ENCODE assay signal across 8 mouse cellular contexts in the genomic region with DNA sequence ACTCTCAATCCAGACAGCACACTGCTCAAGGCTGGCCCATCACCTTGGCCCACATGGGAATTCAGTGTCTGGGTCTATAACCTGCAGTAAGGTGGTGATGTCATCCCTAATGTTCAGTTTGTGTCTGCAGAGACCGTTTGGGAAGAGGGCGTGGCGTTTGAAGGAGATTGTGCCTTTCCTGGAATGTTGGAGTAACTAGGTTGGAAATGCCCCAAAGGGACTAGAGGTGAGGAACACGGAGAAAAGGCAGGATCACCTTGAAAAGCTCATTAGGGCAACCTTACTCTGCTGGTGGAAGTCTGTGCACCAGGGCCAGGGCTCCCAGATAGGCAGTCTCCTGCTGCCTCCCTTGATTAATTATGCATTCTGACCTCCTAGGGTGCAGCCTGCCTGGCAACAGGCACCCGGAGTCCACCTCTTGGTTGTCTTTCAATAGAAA.
DNase-seq lines count a peak whose midpoint lies in the region; ATAC-seq lines count a peak whose summit lies in the region.

No protein-coding gene starts in this region.

- no peak overlapping the region for H3K9ac ChIP-seq in heart, embryonic 15.5 days

- DNase-seq in frontal cortex, postnatal 25 days (ENCODE audit: low spot score in 2 of 2), result no peak
- DNase-seq in cerebellum, postnatal 10 days, result peak; percentile 70 to 80
- peak; percentile 46 to 77 for DNase-seq in kidney, postnatal 25 days
- DNase-seq in testis, postnatal 10 days (ENCODE audit: low spot score), result peak; percentile 46
- DNase-seq in lung, postnatal 10 days, result no peak
- DNase-seq in spleen, adult 12 weeks (ENCODE audit: low spot score), result no peak

- 28% methylated on average over 5 of the region's 5 CpGs for WGBS in heart, embryonic 15.5 days

- peak overlapping the region; percentile 39; the same call in 1 of the 2 replicates for H3K4me2 ChIP-seq in heart, embryonic 15.5 days

- H3K4me3 ChIP-seq in heart, embryonic 15.5 days, result no peak overlapping the region

- peak overlapping the region; percentile 68 for H3K27ac ChIP-seq in heart, embryonic 15.5 days

- no peaks in the 10 kb centered on the region for H3K36me3 ChIP-seq in heart, embryonic 15.5 days

- H3K9me3 ChIP-seq in heart, embryonic 15.5 days (replicated peaks), result no peaks in the 10 kb centered on the region

- no peaks in the 10 kb centered on the region for H3K27me3 ChIP-seq in heart, embryonic 15.5 days

- H3K4me1 ChIP-seq in heart, embryonic 15.5 days (replicated peaks), result peaks cover 17% of the 10 kb centered on the region

- peak; percentile 38 for ATAC-seq in frontal cortex, adult (ENCODE audit: low TSS enrichment)
- 0 out of 2 replicates have a peak, but pooled peaks have one; percentile 25 for ATAC-seq in heart, embryonic 15.5 days (replicated peaks; ENCODE audit: insufficient number of reproducible peaks, insufficient read depth, low FRiP score, low read depth)

Comparison
In these comparisons a context has a peak if more than half of its experiments do, and no peak if none do; other contexts are left out.
1. DNase-seq: peak in cerebellum, postnatal 10 days (2 of 2), kidney, postnatal 25 days (2 of 2) and testis, postnatal 10 days (single experiment); none in frontal cortex, postnatal 25 days (0 of 2), lung, postnatal 10 days (single experiment) and spleen, adult 12 weeks (single experiment).